10 mouse cellular contexts compared by ENCODE assay signal in the genomic region with DNA sequence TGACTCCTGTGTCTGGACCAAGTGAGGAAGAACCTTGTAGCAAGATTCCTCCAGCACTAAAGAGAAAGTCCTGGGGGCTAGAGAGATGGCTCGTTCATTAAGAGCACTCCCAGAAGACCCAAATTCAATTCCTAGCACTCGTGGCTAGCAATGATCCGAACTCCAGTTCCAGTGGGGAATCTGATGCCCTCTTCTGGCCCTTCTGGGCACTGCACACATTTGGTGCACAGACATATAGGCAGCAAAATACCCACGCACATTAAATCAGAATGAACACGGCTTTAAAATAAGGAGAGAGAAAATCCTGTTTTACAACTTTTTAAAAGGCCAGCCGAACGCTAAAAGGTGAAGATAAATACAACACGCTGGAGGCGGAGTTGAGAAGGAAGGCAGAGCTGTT. TPM values are rescaled to one million over a fixed set of nuclear protein-coding genes. Genes with fewer than 3 reads are reported as not detected.
DNase-seq lines count a peak whose midpoint lies in the region; ATAC-seq and TF ChIP-seq lines count a peak whose summit lies in the region.
"Had no signal": no experiment of that assay in that cellular context is flagged by ENCODE, and none has a peak within 500 bp of the region (broad histone marks: within the 10 kb centered on the region; RNA-seq: fewer than 3 reads in every experiment).

No protein-coding gene starts in this region.

- no peaks in the 10 kb centered on the region for H3K9me3 ChIP-seq in lung, embryonic 14.5 days (ENCODE audit: low read depth, low read length)
- H3K9me3 ChIP-seq: embryonic facial prominence, embryonic 15.5 days had no signal

- H3K9ac ChIP-seq in heart, adult 2 months (ENCODE audit: low read depth, low read length): no peak overlapping the region
- no peak overlapping the region for H3K9ac ChIP-seq in lung, embryonic 14.5 days
- H3K9ac ChIP-seq: embryonic facial prominence, embryonic 15.5 days had no signal

- no peak overlapping the region for H3K4me2 ChIP-seq in lung, embryonic 14.5 days
- H3K4me2 ChIP-seq: embryonic facial prominence, embryonic 15.5 days had no signal

- no peak for DNase-seq in heart, adult 2 months
- no peak for DNase-seq in heart, adult 8-10 months (ENCODE audit: low spot score)
- DNase-seq in lung, embryonic 14.5 days: peak; percentile 33
- DNase-seq in lung, postnatal 14 days: no peak
- no peak for DNase-seq in Patski (ENCODE audit: low read depth, low spot score)
- peak; percentile 21 for DNase-seq in lung, postnatal 36 days
- DNase-seq in layer of hippocampus, adult 9-10 months (ENCODE audit: low spot score): no peak

- TF ChIP-seq POLR2A in heart, adult 2 months (IDR thresholded peaks at IDR 0.05; ENCODE audit: insufficient read depth, low read depth, low read length): no peak

- CTCF ChIA-PET in Patski (lab: Charles Lee): interaction anchor here (1.5 kb wide), 1 partner anchor 453 kb away, joined by 3 read pairs; no protein-coding TSS in a partner anchor

- H3K36me3 ChIP-seq in heart, adult 2 months (ENCODE audit: control insufficient read depth, insufficient read depth, low read length): no peaks in the 10 kb centered on the region
- no peaks in the 10 kb centered on the region for H3K36me3 ChIP-seq in lung, embryonic 14.5 days (ENCODE audit: insufficient read depth)
- H3K36me3 ChIP-seq: embryonic facial prominence, embryonic 15.5 days had no signal

- no peaks in the 10 kb centered on the region for H3K4me1 ChIP-seq in heart, adult 2 months (ENCODE audit: control insufficient read depth, insufficient read depth, low read length)
- no peaks in the 10 kb centered on the region for H3K4me1 ChIP-seq in lung, embryonic 14.5 days (ENCODE audit: insufficient read depth)
- H3K4me1 ChIP-seq: embryonic facial prominence, embryonic 15.5 days had no signal

- no peak overlapping the region for H3K4me3 ChIP-seq in heart, adult 2 months
- H3K4me3 ChIP-seq in lung, embryonic 14.5 days (ENCODE audit: low read depth, low read length): no peak overlapping the region
- H3K4me3 ChIP-seq: embryonic facial prominence, embryonic 15.5 days; myocyte had no signal

- in situ Hi-C loops in Patski (cut with MboI; ENCODE audit: low pct_unique_long_range_greater_than_20kb): loop anchor here (5.0 to 25.0 kb wide), 2 partner anchors 459 to 684 kb away; no protein-coding TSS in a partner anchor

- H3K27me3 ChIP-seq in heart, adult 2 months (ENCODE audit: control insufficient read depth, insufficient read depth, low read length): no peaks in the 10 kb centered on the region
- no peaks in the 10 kb centered on the region for H3K27me3 ChIP-seq in lung, embryonic 14.5 days (ENCODE audit: insufficient read depth, low read length)
- H3K27me3 ChIP-seq in Patski: no peaks in the 10 kb centered on the region
- H3K27me3 ChIP-seq: embryonic facial prominence, embryonic 15.5 days had no signal

- H3K79me2 ChIP-seq in heart, adult 2 months (replicated peaks; ENCODE audit: control insufficient read depth, insufficient read depth, low read length): no peaks in the 10 kb centered on the region

- ATAC-seq in lung, embryonic 14.5 days (ENCODE audit: insufficient read depth): no peak
- ATAC-seq in Patski: no peak
- no peak for ATAC-seq in inflammation-experienced regulatory T-cells, adult 6 months

- H3K27ac ChIP-seq in heart, adult 2 months: no peak overlapping the region
- H3K27ac ChIP-seq in lung, embryonic 14.5 days (ENCODE audit: low read depth): no peak overlapping the region
- H3K27ac ChIP-seq: embryonic facial prominence, embryonic 15.5 days had no signal

- TF ChIP-seq CTCF in heart, adult 2 months (IDR thresholded peaks at IDR 0.05): peak; percentile 43
- TF ChIP-seq CTCF in lung, embryonic 14.5 days (IDR thresholded peaks at IDR 0.05; ENCODE audit: low read depth): peak; percentile 37
- peak; percentile 51 for TF ChIP-seq CTCF in Patski (IDR thresholded peaks at IDR 0.05)

- POLR2A ChIA-PET in Patski (lab: Charles Lee): no interaction called here

- 88% methylated on average over 9 of the region's 9 CpGs for WGBS in heart, adult 2 months
- WGBS in lung, embryonic 14.5 days: 76% methylated on average over 9 of the region's 9 CpGs

- intact Hi-C loops in heart, adult 2 months (cut with DNase I): loop anchor here (10.0 kb wide), 2 partner anchors 247 to 667 kb away; partner anchors contain the start of gene Cacng3

- TF ChIP-seq EP300 in heart, adult 2 months (IDR thresholded peaks at IDR 0.05; ENCODE audit: insufficient read depth, low read depth, low read length): no peak

RNA-seq across cellular contexts. Expression of gene Rbbp6, which starts 43.9 kb away (rescaled TPM):
- 10 to 100 TPM; 28.9 to 29.8 TPM for total RNA-seq in heart, adult 2 months (2021)
- polyA plus RNA-seq in heart, adult 2 months (2012; rRNA removed): 9.0 and 21.2 TPM in 2 replicates
- total RNA-seq in heart, adult 8-10 months (2022): 10 to 100 TPM; 26.0 to 34.3 (median 29.9) TPM
- polyA plus RNA-seq in lung, embryonic 14.5 days (2014; fragmentation: Nextera tagmentation; extraction: Ambion mirVana): 33.2 and 34.0 TPM in 2 replicates
- 46.4 TPM for polyA plus RNA-seq in Patski (2021)
- 10 to 100 TPM; 33.9 to 66.1 (median 58.2) TPM for polyA plus RNA-seq in inflammation-experienced regulatory T-cells, adult 6 months (2017; shearing (Covaris generic))

Comparison
In these comparisons a context has a peak if more than half of its experiments do, and no peak if none do; other contexts are left out.
1. DNase-seq: peak in lung, embryonic 14.5 days (single experiment) and lung, postnatal 36 days (single experiment); none in heart, adult 2 months (0 of 2), heart, adult 8-10 months (single experiment), lung, postnatal 14 days (single experiment), Patski (single experiment) and layer of hippocampus, adult 9-10 months (single experiment).
2. Peak in every context shown above with its lines, with median percentiles within 50 percentile points of each other: CTCF ChIP-seq.